Mouse (Mus musculus) cerebellum, postnatal 36 days (tissue): ENCODE measurements around the gene Smarca2.

Experiments
- DNase-seq, 2 experiments: peaks; one replicate each; pipeline ENCODE4 v3.0.0; 2021 to 2022; ENCODE audit warnings: mixed read lengths in 2 of 2

Smarca2 gene

DNA sequence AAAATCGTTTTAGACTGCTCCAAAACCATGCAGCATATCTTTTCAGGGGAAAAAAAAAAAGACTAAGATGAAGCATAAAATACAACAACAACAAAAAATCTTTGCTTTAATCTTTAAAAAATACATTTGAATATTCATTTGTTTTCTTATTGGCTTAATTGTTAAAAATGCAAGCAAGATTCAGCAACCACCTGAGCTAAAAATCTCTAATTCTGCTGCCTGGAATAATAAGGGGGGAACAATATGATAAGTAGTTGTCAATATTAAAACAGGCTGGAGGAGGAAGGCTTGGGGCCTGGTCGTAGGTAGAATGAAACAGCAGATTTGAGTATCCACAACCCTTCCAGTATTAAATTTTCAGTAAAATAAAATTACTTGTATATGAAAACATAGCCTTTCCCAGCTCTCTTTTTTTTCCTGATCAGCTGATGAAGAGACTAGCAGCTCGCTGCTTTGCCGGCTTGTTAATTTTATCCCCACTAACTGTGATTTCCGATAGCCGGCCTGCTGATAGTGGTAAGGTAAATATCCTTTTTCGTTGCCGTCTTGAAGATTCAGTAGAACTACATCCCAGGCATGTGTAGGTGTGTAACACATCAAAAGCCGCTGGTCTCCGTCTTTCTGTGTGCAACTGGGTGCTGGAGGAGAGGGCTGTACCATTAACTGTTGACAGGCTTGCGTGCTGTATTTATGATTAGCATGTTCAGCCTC is 144.7 kb downstream of the Smarca2 start:
- peak in 1 of 2 experiments; percentile 53 for DNase-seq

DNA sequence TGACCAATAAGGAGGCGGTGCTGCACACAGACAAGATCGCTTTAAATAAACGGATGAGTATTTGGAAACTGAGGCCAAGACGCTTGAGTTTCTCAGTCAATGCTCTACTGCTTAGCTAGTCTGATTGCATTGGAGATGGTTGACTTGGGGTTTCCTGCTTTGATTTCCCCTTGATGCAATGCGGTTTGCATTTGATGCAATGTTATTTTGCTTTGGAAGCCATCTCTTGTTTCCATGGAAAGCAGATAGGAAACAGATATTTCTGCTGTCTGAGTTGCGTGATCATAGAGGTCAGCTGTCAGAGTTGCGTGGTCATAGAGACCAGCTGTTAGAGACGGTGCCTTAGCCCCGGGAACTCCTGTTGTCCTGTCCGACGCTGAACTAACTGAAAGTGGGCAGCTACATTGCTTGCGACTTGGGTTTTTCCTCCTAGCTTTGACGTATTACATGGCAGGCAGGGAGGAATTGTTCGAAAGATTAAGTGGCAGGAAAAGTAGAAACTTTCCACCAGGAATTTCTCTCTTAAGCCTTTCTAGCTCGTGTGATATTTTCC is 147.8 kb downstream of the Smarca2 start:
- no peak for DNase-seq

DNA sequence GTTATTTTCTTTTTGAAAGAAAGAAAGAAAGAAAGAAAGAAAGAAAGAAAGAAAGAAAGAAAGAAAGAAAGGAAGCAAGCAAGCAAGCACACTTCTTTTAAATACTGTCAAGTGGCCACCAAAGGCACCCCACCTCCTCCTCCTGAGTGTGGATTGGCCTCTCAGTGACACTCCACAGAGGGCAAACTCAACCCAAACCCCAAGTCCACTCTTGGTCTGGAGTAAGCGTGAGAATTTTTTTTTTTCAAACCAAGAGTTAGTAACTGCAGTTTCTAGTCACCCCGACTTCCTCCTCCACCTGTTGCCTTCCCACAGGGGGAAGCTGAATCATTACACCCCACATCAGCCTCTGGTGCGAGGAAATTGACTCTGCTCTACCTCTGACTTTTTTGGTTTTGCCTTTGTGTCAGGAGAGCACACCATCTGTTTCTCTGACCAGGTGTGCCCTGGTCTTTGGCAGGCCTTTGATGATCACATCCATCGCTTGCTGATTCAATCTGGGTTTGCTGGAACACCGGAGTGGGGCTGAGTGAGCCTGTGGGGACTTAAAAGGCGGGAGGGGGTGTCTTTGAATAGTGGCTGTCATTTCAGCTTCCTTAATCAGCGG is 148.5 kb downstream of the Smarca2 start:
- no peak for DNase-seq

DNA sequence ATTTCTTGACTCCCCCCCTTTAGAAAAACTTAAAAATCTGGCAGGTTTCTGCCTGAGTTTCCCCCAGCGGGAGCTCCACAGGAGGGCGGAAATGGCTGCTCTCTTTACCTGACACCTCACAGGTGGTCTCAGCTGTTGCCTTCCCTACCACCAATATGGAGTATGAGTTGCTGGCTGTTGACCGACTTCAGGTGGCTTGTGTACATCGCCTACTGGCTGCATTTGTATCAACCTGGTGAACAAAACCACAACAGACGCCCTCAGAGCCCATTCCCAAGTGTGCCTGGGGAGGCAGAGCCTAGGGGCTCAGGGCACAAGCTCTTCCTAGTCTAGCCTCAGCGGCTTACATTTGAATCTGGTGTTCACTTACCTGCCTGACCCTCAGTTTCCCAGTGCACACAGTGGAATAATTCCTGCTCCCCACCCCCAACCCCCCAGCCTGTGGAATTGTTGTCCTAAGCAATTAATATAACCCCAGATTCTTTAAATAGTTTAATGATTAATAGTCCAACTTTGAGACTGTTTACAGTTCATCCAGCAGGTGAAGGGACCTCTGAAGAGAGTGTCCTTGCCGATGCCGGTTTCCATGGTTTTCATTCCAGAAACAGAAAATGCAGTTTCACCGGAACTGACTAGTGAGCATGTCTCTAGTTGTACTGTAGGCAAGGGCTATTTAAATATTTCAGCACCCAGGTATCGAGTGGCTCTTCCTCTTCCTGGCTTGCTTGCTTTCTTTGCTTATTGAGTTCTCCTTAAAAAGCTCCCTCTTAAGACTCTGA is 149.4 kb downstream of the Smarca2 start:
- DNase-seq = no peak

DNA sequence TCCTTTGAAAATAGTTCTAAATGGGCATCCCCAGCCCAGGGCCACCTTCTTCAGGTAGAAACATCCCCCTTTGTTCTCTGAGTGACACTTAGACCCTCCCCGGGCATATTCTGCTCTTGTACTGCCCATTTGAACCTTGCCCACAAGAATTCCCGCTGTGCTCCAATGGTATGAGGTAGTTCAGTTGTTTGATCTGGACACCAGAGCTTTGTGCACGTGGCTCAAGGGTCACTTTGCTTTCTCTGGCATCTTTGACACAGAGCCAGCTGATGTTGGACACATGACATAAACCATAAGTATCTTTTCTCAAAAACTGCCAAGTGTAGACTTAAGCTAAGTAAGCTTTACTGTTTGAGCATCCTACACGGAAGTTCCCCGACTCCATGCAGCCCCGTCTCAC is 151.1 kb downstream of the Smarca2 start:
- DNase-seq = no peak

DNA sequence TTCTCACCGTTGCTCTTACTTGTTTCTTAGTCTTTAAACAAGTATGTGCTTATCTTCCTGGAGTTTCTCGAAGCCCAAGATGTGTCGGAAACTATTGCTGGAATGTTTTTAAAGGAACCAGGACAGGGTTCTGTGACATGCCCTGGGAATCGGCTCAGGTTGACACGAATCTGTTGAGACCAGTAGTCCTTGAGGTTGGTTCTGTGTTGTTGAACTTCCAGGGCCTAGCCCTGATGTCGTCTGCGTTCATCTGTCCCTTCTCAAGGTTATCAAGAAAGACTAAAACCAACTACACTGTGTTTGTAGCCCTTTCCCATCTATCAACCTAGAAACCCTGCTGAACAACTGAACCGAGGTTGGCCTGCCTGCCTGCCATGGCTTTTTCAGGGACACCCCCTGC is 151.5 kb downstream of the Smarca2 start:
- DNase-seq = no peak

DNA sequence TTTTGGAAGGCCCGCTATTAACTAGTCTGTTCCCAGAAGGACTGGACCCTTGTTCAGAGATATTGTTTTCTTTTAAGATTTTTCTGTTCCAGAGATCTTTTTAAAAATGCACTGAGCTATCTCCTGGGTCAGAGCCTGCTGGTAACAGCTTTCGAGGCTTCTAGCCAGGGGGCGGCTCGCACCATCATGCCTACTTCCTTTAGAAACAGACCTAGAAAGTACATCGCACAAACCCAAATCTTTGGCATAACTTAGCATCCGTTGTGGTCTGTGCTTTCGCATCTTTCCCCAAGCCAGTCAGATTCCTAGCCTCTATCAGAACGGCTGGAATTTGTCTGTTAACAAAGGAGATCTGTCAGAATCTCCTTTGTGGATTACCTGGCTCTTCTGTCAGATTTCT is 153.3 kb downstream of the Smarca2 start:
- DNase-seq = no peak

DNA sequence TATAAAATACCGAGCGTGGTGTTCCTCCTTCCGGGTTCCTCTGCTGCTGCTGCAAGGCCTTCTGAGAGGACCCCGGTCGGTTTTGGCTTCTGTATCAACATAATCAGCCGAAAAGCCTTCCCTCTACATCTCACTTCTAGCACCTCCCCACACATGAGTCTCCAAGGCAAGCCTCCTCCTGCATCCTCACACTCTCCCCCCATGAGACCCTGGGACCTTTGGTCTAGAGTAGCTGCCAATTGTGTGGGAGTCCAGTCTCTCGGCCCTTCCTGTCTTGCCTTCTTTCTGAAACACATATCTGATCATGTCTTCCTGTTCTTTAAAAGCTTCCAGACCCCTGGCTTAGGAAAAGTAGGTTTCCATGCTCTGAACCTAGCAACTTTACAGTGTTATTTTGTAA is 153.8 kb downstream of the Smarca2 start:
- no peak for DNase-seq

DNA sequence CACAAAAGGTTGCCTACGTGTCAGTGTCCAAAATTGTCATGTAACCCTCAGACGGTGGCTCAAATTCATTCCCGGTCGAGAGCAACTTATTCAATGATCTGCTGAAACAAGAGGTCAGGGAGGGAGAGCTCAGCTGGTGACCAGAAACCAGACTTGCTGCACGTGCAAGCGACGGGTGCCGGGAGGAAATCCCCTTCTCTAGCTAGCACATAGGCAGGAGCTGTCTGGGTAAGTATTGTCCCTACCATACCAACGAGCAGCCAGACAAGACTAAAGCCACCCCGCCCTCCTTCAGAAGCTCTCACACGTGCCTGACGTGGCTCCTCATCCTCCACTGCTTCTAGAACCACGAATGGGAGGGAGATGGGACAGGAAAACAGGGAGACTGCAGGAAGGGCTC is 154.4 kb downstream of the Smarca2 start:
- no peak for DNase-seq

DNA sequence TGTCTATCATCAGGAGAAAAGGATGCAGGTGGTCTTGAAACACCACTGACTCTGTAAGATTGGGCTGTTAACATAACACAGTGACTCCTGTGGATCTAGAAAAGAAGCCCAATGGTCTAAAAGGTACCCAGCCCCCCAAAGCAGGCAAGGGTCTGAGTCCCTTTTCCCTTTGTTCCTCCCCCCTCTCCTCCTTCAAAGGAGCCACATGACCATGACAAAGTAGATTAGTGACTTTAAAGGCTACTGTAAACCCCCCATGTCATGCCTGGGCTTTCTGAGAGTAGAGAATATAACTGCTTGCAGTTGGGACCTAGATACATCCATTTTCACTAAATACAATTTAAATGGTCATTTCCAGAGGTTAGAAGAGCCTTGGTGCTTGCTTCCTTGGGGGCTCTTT is 156.4 kb downstream of the Smarca2 start:
- DNase-seq = no peak

DNA sequence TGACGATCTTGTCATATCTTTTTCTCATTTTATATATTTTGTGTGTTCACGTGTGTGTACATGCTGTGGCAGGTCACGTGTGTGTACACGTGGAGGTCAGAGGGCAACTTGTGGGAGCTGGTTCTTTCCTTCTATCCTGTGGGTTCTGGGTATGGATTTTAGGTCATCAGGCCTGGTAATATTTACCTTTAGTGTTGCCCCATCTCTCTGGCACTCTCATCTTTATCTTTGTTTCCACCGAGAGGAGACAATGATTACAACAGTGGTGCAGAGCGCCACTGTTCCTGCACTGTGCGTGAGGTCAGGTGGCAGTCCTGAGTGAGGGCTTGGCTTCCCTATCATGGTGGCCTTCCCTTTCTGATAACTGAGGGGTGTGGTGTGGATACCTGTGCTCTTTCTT is 160.6 kb downstream of the Smarca2 start:
- DNase-seq = no peak

DNA sequence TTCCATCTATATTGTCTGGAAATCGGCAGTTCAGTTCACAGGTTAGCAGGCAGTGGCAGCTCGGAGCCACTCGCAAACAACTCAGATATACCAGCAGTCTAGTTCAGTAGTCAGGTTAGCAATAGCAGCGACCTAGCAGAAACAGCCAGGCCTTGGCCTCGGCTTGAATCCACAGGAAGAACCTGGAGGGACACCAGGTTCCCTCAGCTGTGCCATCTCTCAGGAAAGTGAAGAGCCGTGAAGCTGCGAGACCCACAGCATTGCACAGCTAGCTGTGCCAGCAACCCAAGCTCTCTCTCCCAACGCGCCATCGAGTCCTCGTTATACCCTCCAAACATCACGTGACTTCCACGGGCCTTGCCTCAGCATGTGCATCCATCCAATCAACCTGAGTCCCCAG is 162.6 kb downstream of the Smarca2 start:
- DNase-seq = peak; percentile 28 to 43

DNA sequence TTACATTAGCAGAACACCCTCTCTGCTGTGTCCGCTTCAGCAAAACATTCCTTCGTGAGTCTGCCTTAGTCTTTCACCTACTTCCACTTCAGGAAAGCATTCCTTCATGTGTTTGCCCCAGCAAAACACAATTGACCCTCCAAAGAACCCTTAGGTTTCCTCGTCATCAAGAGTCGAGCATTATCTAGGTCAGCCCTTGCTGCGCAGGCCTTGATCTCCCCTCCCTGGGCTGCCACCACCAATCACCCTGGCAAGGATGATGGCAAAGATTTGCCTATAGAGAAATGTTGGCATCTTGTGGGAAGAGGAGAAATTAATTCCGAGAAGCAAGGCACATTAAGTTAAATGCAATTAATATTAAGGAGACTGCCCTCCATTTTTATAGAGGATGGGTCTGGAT is 163.1 kb downstream of the Smarca2 start:
- DNase-seq = no peak

DNA sequence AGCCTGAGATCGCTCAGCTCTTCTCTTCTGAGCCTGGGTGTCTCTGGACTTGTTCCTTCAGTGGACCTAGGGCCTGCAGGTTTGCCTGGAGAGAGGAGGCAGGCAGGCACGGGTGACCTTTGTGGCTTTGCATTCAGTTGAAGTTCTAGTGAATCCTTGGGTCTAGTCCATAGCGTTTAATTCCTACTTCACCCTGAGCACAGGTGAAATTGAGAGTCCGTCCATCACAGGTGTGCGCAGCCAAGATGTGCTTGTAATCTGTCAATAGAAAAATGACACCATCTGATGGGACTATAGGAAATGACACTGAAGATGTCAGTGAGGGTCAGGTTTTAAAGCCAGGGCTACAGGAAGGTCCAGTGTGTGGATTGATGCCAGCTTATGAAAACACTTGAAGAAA is 164.0 kb downstream of the Smarca2 start:
- no peak for DNase-seq

DNA sequence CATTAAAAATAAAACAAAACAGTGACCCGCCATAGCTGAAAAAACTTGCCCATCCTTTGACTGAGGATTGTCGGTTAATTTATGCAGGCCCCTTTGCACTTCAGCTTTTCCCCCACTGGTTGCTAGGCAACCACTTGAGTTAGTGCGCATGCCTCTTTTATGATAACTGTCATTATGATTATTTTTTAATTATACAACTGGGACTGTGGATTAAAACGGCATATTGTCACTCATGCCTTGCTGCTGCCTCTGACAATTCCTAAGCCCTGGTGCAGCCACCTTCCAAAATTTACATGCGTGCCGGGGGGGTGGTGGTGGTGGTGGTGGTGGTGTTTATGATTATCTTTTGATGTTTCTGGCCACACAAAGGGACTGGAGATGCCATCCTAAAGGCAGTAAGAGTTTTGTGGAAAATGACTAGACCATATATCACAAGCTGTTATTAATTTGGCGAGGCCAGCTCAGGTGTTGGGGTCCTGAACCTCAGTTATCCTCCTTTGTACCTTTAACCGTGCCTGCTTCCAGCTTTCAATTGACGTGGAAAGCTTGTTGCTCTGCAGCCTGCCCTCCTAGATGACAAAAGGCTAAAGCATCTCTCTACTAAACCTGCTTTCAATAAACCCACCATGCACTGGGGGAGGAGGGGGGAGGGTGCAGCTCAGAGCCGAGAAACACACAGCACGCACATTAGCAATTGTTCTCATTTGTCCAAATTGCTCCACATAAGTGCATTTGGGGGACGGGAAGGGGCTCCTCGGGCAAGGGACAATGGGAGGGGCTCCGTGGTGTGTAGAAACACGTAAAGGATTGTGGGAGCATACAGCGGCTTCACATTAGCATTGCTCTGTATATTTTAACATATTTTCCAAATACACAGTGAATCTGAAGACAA is 165.0 kb downstream of the Smarca2 start:
- DNase-seq = no peak

DNA sequence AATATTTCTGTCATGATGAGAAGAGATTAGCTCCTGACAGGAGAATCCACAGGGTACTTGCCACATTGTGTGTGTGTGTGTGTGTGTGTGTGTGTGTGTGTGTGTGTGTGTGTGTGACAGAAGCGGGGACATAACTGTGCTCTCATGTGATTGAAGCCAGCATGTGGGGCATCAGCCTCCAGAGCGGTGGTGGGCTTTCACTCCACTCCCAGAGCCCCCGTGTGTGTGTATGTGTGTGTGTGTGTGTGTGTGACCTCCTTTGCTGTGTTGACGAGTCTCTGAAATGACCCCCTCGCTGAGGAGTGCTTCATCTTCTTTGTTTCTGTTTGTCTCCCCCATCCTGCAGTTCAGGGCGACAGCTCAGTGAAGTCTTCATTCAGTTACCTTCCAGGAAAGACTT is 165.7 kb downstream of the Smarca2 start:
- no peak for DNase-seq

DNA sequence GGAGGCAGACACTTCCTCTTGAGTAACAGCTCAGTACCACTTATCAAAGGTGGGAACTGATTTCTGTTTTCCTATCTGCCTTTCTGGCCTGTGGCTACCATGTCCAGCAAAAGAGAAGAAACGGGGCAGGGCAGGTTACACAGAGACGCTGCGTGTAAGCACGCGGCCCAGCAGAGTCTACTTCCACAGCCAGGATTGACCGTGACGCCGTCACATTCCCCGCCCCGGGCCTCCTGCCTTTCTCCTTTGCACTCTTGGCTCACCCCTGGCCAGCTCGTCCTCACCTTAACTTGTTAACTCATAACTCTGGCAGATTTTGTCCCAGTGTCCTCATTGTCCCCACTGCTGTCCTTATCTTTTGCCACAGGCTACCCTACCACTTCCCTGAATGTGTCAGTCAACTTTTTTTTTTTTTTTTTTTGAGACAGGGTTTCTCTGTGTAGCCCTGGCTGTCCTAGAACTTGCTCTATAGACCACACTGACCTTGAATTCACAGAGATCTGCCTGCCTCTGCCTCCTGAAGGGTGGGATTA is 167.3 kb downstream of the Smarca2 start:
- no peak for DNase-seq

DNA sequence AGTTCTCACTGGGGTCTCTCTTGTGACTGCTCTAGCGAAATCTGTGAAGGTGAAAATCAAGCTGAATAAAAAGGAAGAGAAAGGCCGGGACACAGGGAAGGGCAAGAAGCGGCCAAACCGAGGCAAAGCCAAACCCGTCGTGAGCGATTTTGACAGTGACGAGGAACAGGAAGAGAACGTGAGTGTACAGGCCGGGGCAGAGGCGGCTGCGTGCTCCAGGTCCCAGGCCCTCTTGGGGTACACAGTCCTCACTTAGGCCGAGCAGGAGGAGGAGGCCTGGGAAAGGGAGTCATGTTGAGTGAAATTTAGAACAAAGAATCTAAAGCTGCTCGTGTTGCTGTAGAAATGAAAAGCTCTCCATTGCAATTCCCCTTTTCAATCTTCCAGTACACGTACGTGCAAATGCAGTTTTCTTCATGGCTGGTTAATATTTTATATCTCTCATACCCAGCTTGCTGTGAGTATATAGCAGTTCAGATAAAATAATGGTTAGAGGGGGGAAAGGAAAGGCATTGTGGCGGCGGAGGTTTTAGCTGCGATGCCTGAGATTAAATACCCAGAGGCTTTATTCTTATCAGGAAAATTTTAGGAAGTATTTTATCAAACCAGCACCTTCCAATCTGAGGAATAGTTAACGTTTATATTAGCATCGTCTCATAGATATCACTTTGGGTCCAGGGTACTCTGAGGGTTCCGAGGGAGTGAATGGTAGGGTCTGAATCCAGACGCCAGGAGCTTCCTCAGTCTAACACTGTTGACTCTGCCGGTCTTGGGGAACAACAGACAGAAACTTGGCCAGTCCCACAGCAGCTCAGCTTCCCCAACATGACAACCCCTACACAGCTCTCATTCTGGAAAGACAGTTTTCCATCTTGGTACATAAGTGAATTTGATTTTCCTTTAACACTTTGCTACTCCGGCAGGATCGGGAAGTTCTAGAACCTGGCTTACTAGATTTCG is 171.5 kb downstream of the Smarca2 start:
- DNase-seq = no peak

DNA sequence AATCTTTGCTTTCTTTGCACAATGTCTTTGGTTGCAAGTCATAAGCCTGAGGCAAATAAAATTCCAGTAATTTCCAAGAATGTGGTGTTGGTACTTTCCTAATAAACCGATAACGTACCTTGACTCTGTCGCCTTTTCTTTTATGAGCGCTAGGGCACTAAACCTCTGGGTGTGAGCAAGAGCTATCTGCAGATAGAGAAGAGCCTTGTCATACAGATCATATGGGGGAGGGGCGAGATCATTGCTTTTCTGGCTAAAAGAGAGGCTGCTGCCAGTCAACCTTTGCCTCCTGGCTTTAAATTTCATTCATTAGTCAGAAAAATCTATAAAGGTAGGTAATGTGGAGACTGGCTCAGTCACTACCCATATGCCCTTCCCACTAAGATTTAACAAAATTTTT is 173.3 kb downstream of the Smarca2 start:
- no peak for DNase-seq

DNA sequence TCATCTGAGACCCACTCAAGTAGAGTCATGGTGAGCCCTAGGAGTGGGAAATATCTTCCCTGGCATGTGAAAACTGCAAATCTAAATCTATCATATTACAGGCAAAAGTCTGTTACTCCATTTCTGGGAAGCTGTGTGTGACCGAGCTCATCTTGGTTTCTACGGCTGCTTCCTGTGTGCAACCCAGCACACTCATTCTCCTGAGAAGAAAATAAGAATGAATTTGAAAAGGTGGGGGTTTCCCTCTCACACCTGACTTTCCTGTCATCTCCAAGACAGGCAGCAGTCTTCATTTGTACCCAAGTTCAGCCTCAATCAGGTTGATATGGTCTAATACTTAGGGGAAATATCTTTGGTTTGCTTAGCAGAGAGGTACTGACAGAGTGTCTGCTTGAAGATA is 176.4 kb downstream of the Smarca2 start:
- DNase-seq = no peak

DNA sequence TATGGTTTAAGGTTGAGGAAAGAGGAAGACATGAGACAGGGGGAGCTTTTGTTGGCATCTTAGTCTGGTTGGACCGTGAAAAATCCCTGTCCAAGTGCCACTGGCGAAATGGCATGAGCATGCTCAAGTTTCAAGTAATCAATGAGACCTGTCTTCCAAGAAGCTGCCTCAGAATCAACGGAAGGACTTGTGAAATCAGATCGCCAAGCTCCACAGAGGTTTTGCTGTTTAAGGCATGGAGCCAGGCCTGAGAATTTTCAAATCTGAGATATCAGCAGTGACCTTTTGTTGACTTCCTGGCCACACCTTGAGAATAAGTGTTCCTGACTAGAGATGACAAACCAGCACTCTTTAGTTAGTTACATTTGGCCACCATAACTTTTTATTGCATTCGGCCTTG is 183.6 kb downstream of the Smarca2 start:
- no peak for DNase-seq
